Mouse (Mus musculus): ENCODE measurements at regions not wholly inside any gene's neighbourhood (a gene's known extent, or its start where the extent isn't known, plus 50 kb on each side); places are given as distances from the start of the nearest gene placed in this dataset.

- TF ChIP-seq CTCF (conservative IDR thresholded peaks at IDR 0.05; ENCODE audit: low read length) = no peak
- TF ChIP-seq NANOG (IDR thresholded peaks at IDR 0.05; ENCODE audit: borderline replicate concordance, low read length) = no peak
Measured at GRCm38 (mm10) chr9:115526322-115526721, 216.1 kb upstream of the Stt3b start.
